Mouse (Mus musculus) neural tube, embryonic 15.5 days (tissue): ENCODE results near the gene Omg. TPM values are rescaled to one million over a fixed set of nuclear protein-coding genes. Genes with fewer than 3 reads are reported as not detected.
A peak's percentile ranks its signal among the peaks of the same experiment; 100 is the strongest.

Experiments
- ATAC-seq: fragments of 200-750 bp; cut with Nextera tagmentation; 2 replicates; pipeline ENCODE4 v1.8.0; 2017; ENCODE audit warnings: mild to moderate bottlenecking, moderate TSS enrichment, moderate library complexity; ENCODE audit not compliant: low FRiP score
- H3K27ac ChIP-seq: fragments of 300-500 bp; sonication (generic); replicated peaks from 2 replicates; pipeline ENCODE4 v1.5.1; 2015; ENCODE audit warnings: mild to moderate bottlenecking, inconsistent platforms
- H3K27me3 ChIP-seq: fragments of 300-500 bp; sonication (generic); replicated peaks from 2 replicates; pipeline ENCODE4 v1.6.1; 2015; ENCODE audit warnings: inconsistent platforms
- H3K36me3 ChIP-seq: fragments of 300-500 bp; sonication (generic); 2 replicates; pipeline ENCODE4 v1.6.1; 2015; ENCODE audit warnings: inconsistent platforms
- H3K4me1 ChIP-seq: fragments of 300-500 bp; sonication (generic); 2 replicates; pipeline ENCODE4 v1.6.1; 2015; ENCODE audit warnings: inconsistent platforms
- H3K4me2 ChIP-seq: fragments of 300-500 bp; sonication (generic); 2 replicates; pipeline ENCODE4 v1.6.1; 2015; ENCODE audit warnings: inconsistent platforms, mild to moderate bottlenecking, moderate library complexity
- H3K4me3 ChIP-seq: fragments of 300-500 bp; sonication (generic); replicated peaks from 2 replicates; pipeline ENCODE4 v1.5.1; 2015; ENCODE audit warnings: mild to moderate bottlenecking, inconsistent platforms
- H3K9ac ChIP-seq: fragments of 300-500 bp; sonication (generic); replicated peaks from 2 replicates; pipeline ENCODE4 v1.6.1; 2015; ENCODE audit warnings: mild to moderate bottlenecking, inconsistent platforms
- H3K9me3 ChIP-seq: fragments of 300-500 bp; sonication (generic); replicated peaks from 2 replicates; pipeline ENCODE4 v1.6.1; 2016; ENCODE audit warnings: inconsistent platforms
- WGBS: fragments of 180-500 bp; shearing (Covaris S2); methylation state at CpG from one replicate; pipeline ENCODE4 v1.1.7; 2015; ENCODE audit warnings: mixed read lengths; 5-methylcytosine and 5-hydroxymethylcytosine counted together
- polyA plus RNA-seq: library from polyadenylated mRNA; unstranded; fragments of >200 nt; fragmentation: Nextera tagmentation; extraction: Ambion mirVana; gene quantifications from 2 replicates; pipeline ENCODE4 v1.2.1, GENCODE M21; 2015

The Omg gene
- polyA plus RNA-seq, 1 experiment from 2014 or later: 14.5 TPM

GRCm38 (mm10) chr11:79527739-79528384 is 24.0 kb upstream of the Omg start:
- Histone ChIP-seq H3K36me3 (0 out of 2 replicates have a peak, but pooled peaks cover 13% of the 10 kb centered on the region), H3K4me2 (no peak overlapping the region), H3K9ac (no peak overlapping the region), H3K27me3 (no peaks in the 10 kb centered on the region), H3K4me1 (no peaks in the 10 kb centered on the region), H3K27ac (no peak overlapping the region), H3K4me3 (no peak overlapping the region), H3K9me3 (no peaks in the 10 kb centered on the region)
- WGBS: 91% methylated on average over 5 of the region's 5 CpGs
- no peak for ATAC-seq

GRCm38 (mm10) chr11:79527015-79527738 is 23.3 kb upstream of the Omg start:
- 0 out of 2 replicates have a peak, but pooled peaks cover 12% of the 10 kb centered on the region for H3K36me3 ChIP-seq
- H3K9me3 ChIP-seq: no peaks in the 10 kb centered on the region
- no peak for ATAC-seq
- H3K27me3 ChIP-seq: no peaks in the 10 kb centered on the region
- 83% methylated on average over 15 of the region's 15 CpGs for WGBS
- H3K4me3 ChIP-seq: no peak overlapping the region
- H3K4me2 ChIP-seq: no peak overlapping the region
- no peak overlapping the region for H3K9ac ChIP-seq
- no peak overlapping the region for H3K27ac ChIP-seq
- H3K4me1 ChIP-seq: no peaks in the 10 kb centered on the region

- Histone ChIP-seq H3K9me3 (no peaks in the 10 kb centered on the region), H3K27me3 (no peaks in the 10 kb centered on the region), H3K36me3 (0 out of 2 replicates have a peak, but pooled peaks cover 12% of the 10 kb centered on the region), H3K27ac (no peak overlapping the region), H3K4me2 (no peak overlapping the region), H3K4me1 (no peaks in the 10 kb centered on the region), H3K9ac (no peak overlapping the region), H3K4me3 (no peak overlapping the region)
- WGBS: 97% methylated on average over 3 of the region's 3 CpGs
- no peak for ATAC-seq
Measured at GRCm38 (mm10) chr11:79526549-79526948, 22.7 kb upstream of the Omg start.

GRCm38 (mm10) chr11:79524310-79524575 is 20.4 kb upstream of the Omg start:
- H3K27ac ChIP-seq: no peak overlapping the region
- 100% methylated on average over 1 of the region's 1 CpGs for whole genome bisulfite sequencing
- H3K4me2 ChIP-seq: no peak overlapping the region
- no peaks in the 10 kb centered on the region for H3K27me3 ChIP-seq
- no peak overlapping the region for H3K4me3 ChIP-seq
- H3K36me3 ChIP-seq: 0 out of 2 replicates have a peak, but pooled peaks cover 12% of the 10 kb centered on the region
- H3K9me3 ChIP-seq: no peaks in the 10 kb centered on the region
- no peak for ATAC-seq
- no peak overlapping the region for H3K9ac ChIP-seq
- H3K4me1 ChIP-seq: no peaks in the 10 kb centered on the region

GRCm38 (mm10) chr11:79523560-79524309 is 19.9 kb upstream of the Omg start, which contains the start of gene Evi2b:
TSS of gene Evi2b (minus strand) at chr11:79523762.
- WGBS: 85% methylated on average over 10 of the region's 10 CpGs
- Histone ChIP-seq H3K4me3 (no peak within 1 kb of the TSS), H3K4me2 (no peak within 1 kb of the TSS), H3K27me3 (no peaks in the 10 kb centered on the region), H3K27ac (no peak within 1 kb of the TSS), H3K9ac (no peak within 1 kb of the TSS), H3K4me1 (no peaks in the 10 kb centered on the region), H3K36me3 (0 out of 2 replicates have a peak, but pooled peaks cover 11% of the 10 kb centered on the region), H3K9me3 (no peaks in the 10 kb centered on the region)
- ATAC-seq: no peak

GRCm38 (mm10) chr11:79522944-79523343 is 19.1 kb upstream of the Omg start:
- Histone ChIP-seq H3K27me3 (no peaks in the 10 kb centered on the region), H3K27ac (no peak overlapping the region), H3K9me3 (no peaks in the 10 kb centered on the region), H3K36me3 (0 out of 2 replicates have a peak, but pooled peaks cover 5% of the 10 kb centered on the region), H3K9ac (no peak overlapping the region), H3K4me1 (no peaks in the 10 kb centered on the region), H3K4me3 (no peak overlapping the region), H3K4me2 (no peak overlapping the region)
- WGBS: 80% methylated on average over 1 of the region's 1 CpGs
- ATAC-seq: no peak

GRCm38 (mm10) chr11:79521930-79522329 is 18.0 kb upstream of the Omg start:
- no peak for ATAC-seq
- 0 out of 2 replicates have a peak, but pooled peaks cover 5% of the 10 kb centered on the region for H3K36me3 ChIP-seq
- H3K9me3 ChIP-seq: no peaks in the 10 kb centered on the region
- H3K4me3 ChIP-seq: no peak overlapping the region
- no peaks in the 10 kb centered on the region for H3K27me3 ChIP-seq
- H3K9ac ChIP-seq: no peak overlapping the region
- H3K4me1 ChIP-seq: no peaks in the 10 kb centered on the region
- no peak overlapping the region for H3K27ac ChIP-seq
- no peak overlapping the region for H3K4me2 ChIP-seq

GRCm38 (mm10) chr11:79520772-79521171 is 16.9 kb upstream of the Omg start:
- no peak overlapping the region for H3K4me3 ChIP-seq
- ATAC-seq: no peak
- 0 out of 2 replicates have a peak, but pooled peaks cover 5% of the 10 kb centered on the region for H3K36me3 ChIP-seq
- no peak overlapping the region for H3K4me2 ChIP-seq
- H3K4me1 ChIP-seq: no peaks in the 10 kb centered on the region
- no peaks in the 10 kb centered on the region for H3K27me3 ChIP-seq
- H3K9me3 ChIP-seq: no peaks in the 10 kb centered on the region
- no peak overlapping the region for H3K9ac ChIP-seq
- 0 out of 2 replicates have a peak overlapping the region, but pooled peaks have one; percentile 15 for H3K27ac ChIP-seq

- H3K4me1 ChIP-seq: no peaks in the 10 kb centered on the region
- no peak overlapping the region for H3K4me3 ChIP-seq
- H3K27me3 ChIP-seq: no peaks in the 10 kb centered on the region
- H3K4me2 ChIP-seq: no peak overlapping the region
- no peak overlapping the region for H3K9ac ChIP-seq
- no peak for ATAC-seq
- H3K9me3 ChIP-seq: no peaks in the 10 kb centered on the region
- no peak overlapping the region for H3K27ac ChIP-seq
- WGBS: 59% methylated on average over 1 of the region's 1 CpGs
- 0 out of 2 replicates have a peak, but pooled peaks cover under 1% of the 10 kb centered on the region for H3K36me3 ChIP-seq
Measured at GRCm38 (mm10) chr11:79519878-79520291, 16.0 kb upstream of the Omg start.

GRCm38 (mm10) chr11:79519299-79519698 is 15.4 kb upstream of the Omg start:
- H3K9ac ChIP-seq: no peak overlapping the region
- H3K4me1 ChIP-seq: no peaks in the 10 kb centered on the region
- no peak overlapping the region for H3K4me2 ChIP-seq
- 80% methylated on average over 6 of the region's 6 CpGs for WGBS
- H3K9me3 ChIP-seq: no peaks in the 10 kb centered on the region
- no peak for ATAC-seq
- no peaks in the 10 kb centered on the region for H3K27me3 ChIP-seq
- H3K27ac ChIP-seq: no peak overlapping the region
- H3K4me3 ChIP-seq: no peak overlapping the region
- H3K36me3 ChIP-seq: no peaks in the 10 kb centered on the region

GRCm38 (mm10) chr11:79515798-79516197 is 11.9 kb upstream of the Omg start:
- H3K4me2 ChIP-seq: no peak overlapping the region
- no peaks in the 10 kb centered on the region for H3K27me3 ChIP-seq
- no peak overlapping the region for H3K4me3 ChIP-seq
- H3K27ac ChIP-seq: no peak overlapping the region
- no peak overlapping the region for H3K9ac ChIP-seq
- ATAC-seq: no peak
- H3K4me1 ChIP-seq: no peaks in the 10 kb centered on the region
- no peaks in the 10 kb centered on the region for H3K36me3 ChIP-seq
- H3K9me3 ChIP-seq: no peaks in the 10 kb centered on the region
- WGBS: 99% methylated on average over 2 of the region's 2 CpGs

- no peaks in the 10 kb centered on the region for H3K36me3 ChIP-seq
- ATAC-seq: no peak
- no peak overlapping the region for H3K4me2 ChIP-seq
- WGBS: 79% methylated on average over 6 of the region's 6 CpGs
- H3K9ac ChIP-seq: no peak overlapping the region
- no peak overlapping the region for H3K4me3 ChIP-seq
- H3K9me3 ChIP-seq: no peaks in the 10 kb centered on the region
- no peak overlapping the region for H3K27ac ChIP-seq
- H3K27me3 ChIP-seq: no peaks in the 10 kb centered on the region
- no peaks in the 10 kb centered on the region for H3K4me1 ChIP-seq
Measured at GRCm38 (mm10) chr11:79515331-79515730, 11.4 kb upstream of the Omg start.
